Mouse (Mus musculus) heart, embryonic 11.5 days (tissue): ENCODE results near the gene Gm20498. TPM values are rescaled to one million over a fixed set of nuclear protein-coding genes. Genes with fewer than 3 reads are reported as not detected.
"Not testable (repeated sequence)": the region's sequence is repeated elsewhere in the genome, so short reads cannot be mapped to it uniquely, and the experiment has no call there.

Experiments
- ATAC-seq: fragments of 200-750 bp; cut with Nextera tagmentation; replicated peaks from 2 replicates; pipeline ENCODE4 v1.8.0; 2017; ENCODE audit warnings: moderate library complexity; ENCODE audit not compliant: insufficient number of reproducible peaks, low FRiP score, low TSS enrichment
- H3K27ac ChIP-seq: fragments of 300-500 bp; sonication (generic); 2 replicates; pipeline ENCODE4 v1.5.1; 2014; ENCODE audit warnings: mild to moderate bottlenecking, low read depth, low read length
- H3K27me3 ChIP-seq: fragments of 300-500 bp; sonication (generic); 2 replicates; pipeline ENCODE4 v1.6.1; 2014; ENCODE audit warnings: mild to moderate bottlenecking, low read length, mixed read lengths; ENCODE audit not compliant: control insufficient read depth, insufficient read depth
- H3K36me3 ChIP-seq: fragments of 300-500 bp; sonication (generic); 2 replicates; pipeline ENCODE4 v1.6.1; 2014; ENCODE audit warnings: mild to moderate bottlenecking, low read length, moderate library complexity, mixed read lengths; ENCODE audit not compliant: control insufficient read depth, insufficient read depth
- H3K4me1 ChIP-seq: fragments of 300-500 bp; sonication (generic); 2 replicates; pipeline ENCODE4 v1.6.1; 2014; ENCODE audit warnings: low read length; ENCODE audit not compliant: control insufficient read depth, insufficient read depth
- H3K4me2 ChIP-seq: fragments of 300-500 bp; sonication (generic); 2 replicates; pipeline ENCODE4 v1.6.1; 2014; ENCODE audit warnings: mild to moderate bottlenecking, moderate library complexity
- H3K4me3 ChIP-seq: fragments of 300-500 bp; sonication (generic); 2 replicates; pipeline ENCODE4 v1.5.1; 2014; ENCODE audit warnings: low read depth, low read length
- H3K9ac ChIP-seq: fragments of 300-500 bp; sonication (generic); 2 replicates; pipeline ENCODE4 v1.6.1; 2014; ENCODE audit warnings: mild to moderate bottlenecking, low read depth, low read length, moderate library complexity
- H3K9me3 ChIP-seq: fragments of 300-500 bp; sonication (generic); replicated peaks from 2 replicates; pipeline ENCODE4 v1.6.1; 2016; ENCODE audit warnings: low read length; ENCODE audit not compliant: control insufficient read depth
- WGBS: fragments of 180-500 bp; shearing (Covaris S2); extraction: QIAGEN DNeasy Blood & Tissue Kit; methylation state at CpG from one replicate; pipeline ENCODE4 v1.1.7; 2014; ENCODE audit not compliant: insufficient replicate concordance; 5-methylcytosine and 5-hydroxymethylcytosine counted together
- polyA plus RNA-seq: library from polyadenylated mRNA; unstranded; fragments of >200 nt; fragmentation: Nextera tagmentation; extraction: Ambion mirVana; gene quantifications from 2 replicates; pipeline ENCODE4 v1.2.1, GENCODE M21; 2014

The Gm20498 gene
- polyA plus RNA-seq, 1 experiment from 2014 or later = 36.3 TPM

GRCm38 (mm10) chr12:81413211-81413610 lies 119.5 kb downstream of the Gm20498 start:
- no peaks in the 10 kb centered on the region for H3K9me3 ChIP-seq
- no peak overlapping the region for H3K4me3 ChIP-seq
- no peak overlapping the region for H3K4me2 ChIP-seq
- ATAC-seq = no peak
- no peaks in the 10 kb centered on the region for H3K4me1 ChIP-seq
- no peak overlapping the region for H3K27ac ChIP-seq
- WGBS = 67% methylated on average over 3 of the region's 3 CpGs
- H3K27me3 ChIP-seq = no peaks in the 10 kb centered on the region
- no peak overlapping the region for H3K9ac ChIP-seq
- H3K36me3 ChIP-seq = no peaks in the 10 kb centered on the region

- Histone ChIP-seq H3K4me1 (no peaks in the 10 kb centered on the region), H3K27me3 (no peaks in the 10 kb centered on the region), H3K9me3 (no peaks in the 10 kb centered on the region), H3K4me2 (no peak overlapping the region), H3K36me3 (no peaks in the 10 kb centered on the region), H3K27ac (no peak overlapping the region), H3K4me3 (no peak overlapping the region), H3K9ac (no peak overlapping the region)
- WGBS = 82% methylated on average over 3 of the region's 3 CpGs
- no peak for ATAC-seq
These were observed 123.7 kb downstream of the Gm20498 start for GRCm38 (mm10) chr12:81408966-81409365.

GRCm38 (mm10) chr12:81402187-81402586 lies 130.5 kb downstream of the Gm20498 start:
- WGBS = 32% methylated on average over 1 of the region's 1 CpGs
- Histone ChIP-seq H3K27ac (no peak overlapping the region), H3K4me3 (no peak overlapping the region), H3K4me1 (no peaks in the 10 kb centered on the region), H3K27me3 (no peaks in the 10 kb centered on the region), H3K9me3 (no peaks in the 10 kb centered on the region), H3K9ac (no peak overlapping the region), H3K36me3 (no peaks in the 10 kb centered on the region), H3K4me2 (no peak overlapping the region)
- no peak for ATAC-seq

DNA sequence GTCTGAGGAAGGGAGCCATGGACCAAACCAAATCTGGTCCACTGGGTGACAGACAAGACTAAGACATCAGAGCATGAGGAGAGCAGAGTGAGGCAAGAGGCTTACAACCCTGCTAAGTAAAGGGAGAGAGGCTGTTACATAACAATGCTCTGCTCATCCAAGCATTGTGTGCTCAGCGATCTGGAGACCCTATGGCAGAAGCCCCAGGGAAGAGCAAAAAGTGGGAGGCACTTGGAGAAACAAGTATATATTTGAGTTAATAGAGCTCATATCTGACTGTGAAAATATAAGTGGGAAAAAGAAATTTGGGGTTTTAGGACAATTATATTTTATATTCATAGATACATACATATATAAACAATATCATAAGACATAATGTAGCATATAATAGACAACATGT lies 153.3 kb downstream of the Gm20498 start, which contains the start of gene Gm4787:
Gm4787 (minus strand) TSS at position 101 of the 400 bp plus-strand sequence.
- H3K36me3 ChIP-seq = not testable (repeated sequence)

GRCm38 (mm10) chr12:81333841-81334240 lies 198.9 kb downstream of the Gm20498 start:
- no peak overlapping the region for H3K4me3 ChIP-seq
- no peak overlapping the region for H3K27ac ChIP-seq
- H3K4me2 ChIP-seq = no peak overlapping the region; the same call in 1 of the 2 replicates
- WGBS = 69% methylated on average over 5 of the region's 5 CpGs
- no peak overlapping the region for H3K9ac ChIP-seq
- peaks cover 39% of the 10 kb centered on the region for H3K27me3 ChIP-seq
- no peaks in the 10 kb centered on the region for H3K36me3 ChIP-seq
- ATAC-seq = no peak
- H3K4me1 ChIP-seq = peaks cover 4% of the 10 kb centered on the region; the same call in 1 of the 2 replicates
- no peaks in the 10 kb centered on the region for H3K9me3 ChIP-seq

More for the DNA sequence above, 153.3 kb downstream of the Gm20498 start, which contains the start of gene Gm4787:
- not testable (repeated sequence) for H3K4me1 ChIP-seq, H3K27ac ChIP-seq, H3K27me3 ChIP-seq, H3K9ac ChIP-seq, H3K4me3 ChIP-seq, ATAC-seq, H3K4me2 ChIP-seq, H3K9me3 ChIP-seq
- 76% methylated on average over 1 of the region's 1 CpGs for WGBS

- Histone ChIP-seq H3K36me3 (no peaks in the 10 kb centered on the region), H3K4me1 (peaks cover 4% of the 10 kb centered on the region; the same call in 1 of the 2 replicates), H3K27ac (no peak within 1 kb of the TSS), H3K9ac (peak within 1 kb of the TSS; percentile 67), H3K4me3 (peak within 1 kb of the TSS; percentile 61), H3K27me3 (peaks cover 39% of the 10 kb centered on the region), H3K4me2 (peak within 1 kb of the TSS; percentile 100), H3K9me3 (no peaks in the 10 kb centered on the region)
- 0% methylated on average over 38 of the region's 47 CpGs for WGBS
- ATAC-seq = peak; percentile 67
These were observed 199.8 kb downstream of the Gm20498 start, which contains the start of gene Slc8a3 for GRCm38 (mm10) chr12:81332875-81333421. TSS of gene Slc8a3 (minus strand) at chr12:81333180.

DNA sequence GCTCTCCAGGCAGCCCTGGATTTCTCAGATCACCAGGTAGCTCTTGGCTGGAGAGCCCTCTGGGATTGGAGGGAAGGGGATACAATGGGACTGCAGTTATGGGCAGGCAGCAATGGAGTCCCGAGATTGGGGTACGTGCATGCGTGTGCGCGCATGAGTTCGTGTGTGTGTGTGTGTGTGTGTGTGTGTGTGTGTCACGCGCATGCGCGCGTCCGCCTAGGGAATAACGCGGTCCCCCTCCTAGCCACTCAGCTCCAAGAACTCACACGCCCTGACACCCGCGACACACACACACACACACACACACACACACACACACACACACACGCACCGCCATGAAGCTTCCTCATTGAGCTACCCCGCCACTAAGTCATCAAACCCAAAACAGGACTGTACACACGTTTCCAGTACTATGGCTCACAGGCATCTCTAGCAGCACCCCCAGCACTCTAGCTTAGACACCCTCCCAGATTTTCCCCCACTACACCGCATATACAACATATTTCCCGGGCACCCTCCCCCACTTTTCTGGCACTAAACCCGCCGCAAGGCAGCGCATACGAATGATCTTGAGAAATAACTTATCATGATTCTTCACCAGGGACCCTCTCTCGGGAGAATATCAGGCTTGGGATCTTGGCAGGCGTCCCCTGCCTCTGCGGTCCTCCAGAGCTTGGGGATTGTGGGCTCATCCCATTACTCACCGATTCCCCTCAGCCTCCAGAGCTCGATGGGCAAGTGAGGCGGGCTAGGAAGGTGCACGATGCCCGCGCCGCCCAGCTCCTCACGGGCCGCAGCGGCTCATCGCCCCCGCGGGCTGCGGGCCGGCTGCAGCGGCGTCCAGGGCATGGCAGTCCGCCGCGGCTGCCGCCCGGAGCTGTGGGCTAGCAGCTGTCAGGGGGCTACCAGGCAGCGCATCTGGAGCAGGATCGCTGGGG lies 200.5 kb downstream of the Gm20498 start:
- Histone ChIP-seq H3K27me3 (peaks cover 39% of the 10 kb centered on the region), H3K9ac (peak overlapping the region; percentile 67), H3K4me3 (peak overlapping the region; percentile 61), H3K36me3 (no peaks in the 10 kb centered on the region), H3K4me1 (peaks cover 4% of the 10 kb centered on the region; the same call in 1 of the 2 replicates), H3K27ac (no peak overlapping the region), H3K9me3 (no peaks in the 10 kb centered on the region), H3K4me2 (peak overlapping the region; percentile 100)
- 4% methylated on average over 54 of the region's 54 CpGs for WGBS
- peak; percentile 18; the same call in 1 of the 2 replicates for ATAC-seq

GRCm38 (mm10) chr12:81331046-81331638 lies 201.6 kb downstream of the Gm20498 start:
- no peaks in the 10 kb centered on the region for H3K9me3 ChIP-seq
- no peak overlapping the region for H3K4me2 ChIP-seq
- no peak for ATAC-seq
- H3K9ac ChIP-seq = no peak overlapping the region
- no peak overlapping the region for H3K27ac ChIP-seq
- H3K4me1 ChIP-seq = peaks cover 4% of the 10 kb centered on the region; the same call in 1 of the 2 replicates
- no peaks in the 10 kb centered on the region for H3K36me3 ChIP-seq
- no peak overlapping the region for H3K4me3 ChIP-seq
- peaks cover 39% of the 10 kb centered on the region for H3K27me3 ChIP-seq
- 40% methylated on average over 5 of the region's 5 CpGs for WGBS
